Mouse (Mus musculus) forebrain, embryonic 15.5 days (tissue): ENCODE results near the gene Ubl3. TPM values are rescaled to one million over a fixed set of nuclear protein-coding genes. Genes with fewer than 3 reads are reported as not detected.

Source experiments
- ATAC-seq: fragments of 200-750 bp; cut with Nextera tagmentation; replicated peaks from 2 replicates; pipeline ENCODE4 v1.8.0; 2017; ENCODE audit warnings: mild to moderate bottlenecking, moderate TSS enrichment, moderate library complexity
- H3K27ac ChIP-seq: fragments of 300-500 bp; sonication (generic); replicated peaks from 2 replicates; pipeline ENCODE4 v1.5.1; 2015; ENCODE audit warnings: mild to moderate bottlenecking, inconsistent platforms
- H3K27me3 ChIP-seq: fragments of 300-500 bp; sonication (generic); 2 replicates; pipeline ENCODE4 v1.6.1; 2015; ENCODE audit warnings: inconsistent platforms
- H3K36me3 ChIP-seq: fragments of 300-500 bp; sonication (generic); 2 replicates; pipeline ENCODE4 v1.6.1; 2015; ENCODE audit warnings: mild to moderate bottlenecking, inconsistent platforms
- H3K4me1 ChIP-seq: fragments of 300-500 bp; sonication (generic); 2 replicates; pipeline ENCODE4 v1.6.1; 2015; ENCODE audit warnings: inconsistent platforms
- H3K4me2 ChIP-seq: fragments of 300-500 bp; sonication (generic); replicated peaks from 2 replicates; pipeline ENCODE4 v1.6.1; 2015; ENCODE audit warnings: mild to moderate bottlenecking, inconsistent platforms
- H3K4me3 ChIP-seq: fragments of 300-500 bp; sonication (generic); 2 replicates; pipeline ENCODE4 v1.5.1; 2015; ENCODE audit warnings: mild to moderate bottlenecking, inconsistent platforms
- H3K9ac ChIP-seq: fragments of 300-500 bp; sonication (generic); replicated peaks from 2 replicates; pipeline ENCODE4 v1.6.1; 2015; ENCODE audit warnings: mild to moderate bottlenecking, inconsistent platforms
- H3K9me3 ChIP-seq: fragments of 300-500 bp; sonication (generic); 2 replicates; pipeline ENCODE4 v1.6.1; 2016; ENCODE audit warnings: inconsistent platforms
- WGBS: fragments of 180-500 bp; shearing (Covaris S2); methylation state at CpG from one replicate; pipeline ENCODE4 v1.1.7; 2015; ENCODE audit warnings: mixed read lengths; 5-methylcytosine and 5-hydroxymethylcytosine counted together
- polyA plus RNA-seq: library from polyadenylated mRNA; unstranded; fragments of >200 nt; fragmentation: Nextera tagmentation; extraction: Ambion mirVana; gene quantifications from 2 replicates; pipeline ENCODE4 v1.2.1, GENCODE M21; 2015

The Ubl3 gene
- polyA plus RNA-seq, 1 experiment from 2014 or later: 91.1 TPM

- H3K4me3 ChIP-seq: no peak overlapping the region
- no peaks in the 10 kb centered on the region for H3K36me3 ChIP-seq
- H3K9me3 ChIP-seq: no peaks in the 10 kb centered on the region
- ATAC-seq: no peak
- no peak overlapping the region for H3K4me2 ChIP-seq
- H3K9ac ChIP-seq: no peak overlapping the region
- H3K27ac ChIP-seq: no peak overlapping the region
- no peaks in the 10 kb centered on the region for H3K27me3 ChIP-seq
- peaks cover 9% of the 10 kb centered on the region for H3K4me1 ChIP-seq
- WGBS: 93% methylated on average over 6 of the region's 6 CpGs
Measured at GRCm38 (mm10) chr5:148558472-148558871, 5.9 kb upstream of the Ubl3 start.

GRCm38 (mm10) chr5:148556509-148556908, 3.9 kb upstream of the Ubl3 start:
- WGBS: 84% methylated on average over 5 of the region's 5 CpGs

GRCm38 (mm10) chr5:148555156-148555555, 2.6 kb upstream of the Ubl3 start:
- ATAC-seq: no peak
- no peak overlapping the region for H3K9ac ChIP-seq
- H3K4me1 ChIP-seq: peaks cover 22% of the 10 kb centered on the region
- H3K27me3 ChIP-seq: no peaks in the 10 kb centered on the region
- no peak overlapping the region for H3K27ac ChIP-seq
- H3K36me3 ChIP-seq: no peaks in the 10 kb centered on the region
- peak overlapping the region; percentile 21; the same call in 1 of the 2 replicates for H3K4me2 ChIP-seq
- no peak overlapping the region for H3K4me3 ChIP-seq
- 81% methylated on average over 10 of the region's 10 CpGs for WGBS
- no peaks in the 10 kb centered on the region for H3K9me3 ChIP-seq

More at GRCm38 (mm10) chr5:148556509-148556908, 3.9 kb upstream of the Ubl3 start:
- Histone ChIP-seq H3K36me3 (no peaks in the 10 kb centered on the region), H3K4me2 (no peak overlapping the region), H3K4me3 (no peak overlapping the region), H3K27ac (no peak overlapping the region), H3K9me3 (no peaks in the 10 kb centered on the region), H3K27me3 (no peaks in the 10 kb centered on the region), H3K9ac (no peak overlapping the region), H3K4me1 (peaks cover 14% of the 10 kb centered on the region)
- ATAC-seq: no peak

DNA sequence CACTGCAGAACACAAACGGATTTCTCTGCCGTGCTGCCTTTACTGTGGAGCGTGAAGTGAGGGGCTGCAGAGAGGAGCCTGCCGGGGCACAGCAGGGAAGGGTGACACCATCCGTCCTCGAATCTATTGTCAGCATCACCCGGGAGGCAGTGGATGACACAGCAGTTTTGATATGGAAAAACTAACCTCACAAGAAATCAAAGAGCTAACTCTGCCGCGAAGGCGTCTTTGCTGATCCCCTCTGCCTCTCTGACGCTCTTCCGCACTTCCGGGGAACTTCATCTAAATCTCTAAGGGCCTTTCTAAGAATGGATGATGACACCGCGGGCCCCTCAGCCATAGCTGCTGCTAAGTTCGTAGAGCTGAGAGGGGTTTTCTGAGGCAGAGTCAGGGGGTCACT, 2.1 kb upstream of the Ubl3 start:
- Histone ChIP-seq H3K36me3 (no peaks in the 10 kb centered on the region), H3K9me3 (no peaks in the 10 kb centered on the region), H3K4me2 (peak overlapping the region; percentile 21), H3K9ac (peak overlapping the region; percentile 5; the same call in 1 of the 2 replicates), H3K4me1 (peaks cover 27% of the 10 kb centered on the region), H3K4me3 (no peak overlapping the region; the same call in 1 of the 2 replicates), H3K27me3 (no peaks in the 10 kb centered on the region), H3K27ac (no peak overlapping the region)
- 7% methylated on average over 16 of the region's 16 CpGs for WGBS
- no peak for ATAC-seq

- H3K4me3 ChIP-seq: no peak overlapping the region
- no peaks in the 10 kb centered on the region for H3K36me3 ChIP-seq
- peaks cover 30% of the 10 kb centered on the region for H3K4me1 ChIP-seq
- no peak for ATAC-seq
- 23% methylated on average over 7 of the region's 7 CpGs for WGBS
- H3K27me3 ChIP-seq: no peaks in the 10 kb centered on the region
- H3K27ac ChIP-seq: no peak overlapping the region
- H3K9ac ChIP-seq: 0 out of 2 replicates have a peak overlapping the region, but pooled peaks have one; percentile 5
- no peaks in the 10 kb centered on the region for H3K9me3 ChIP-seq
- 0 out of 2 replicates have a peak overlapping the region, but pooled peaks have one; percentile 21 for H3K4me2 ChIP-seq
Measured at GRCm38 (mm10) chr5:148554242-148554641, 1.7 kb upstream of the Ubl3 start.

DNA sequence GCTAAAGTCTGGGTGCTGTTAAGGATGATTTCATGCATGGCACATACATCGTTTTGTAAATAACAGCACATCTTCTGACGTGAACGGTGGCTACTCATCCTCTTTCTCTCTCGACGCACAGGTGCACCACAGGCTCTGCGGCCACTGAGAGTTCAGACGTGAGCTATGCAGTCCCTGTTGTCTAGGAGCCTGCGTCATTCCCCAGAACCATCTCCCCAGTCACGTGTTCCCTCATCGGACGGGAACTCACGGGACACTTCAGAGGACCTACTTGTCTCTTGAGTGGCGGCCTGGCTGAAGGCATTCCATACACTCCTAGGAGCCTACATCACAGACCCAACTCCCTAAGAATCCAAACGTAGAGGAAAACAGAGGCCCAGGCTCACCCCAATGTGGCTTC, 1.1 kb upstream of the Ubl3 start:
- H3K4me1 ChIP-seq: peaks cover 34% of the 10 kb centered on the region
- WGBS: 38% methylated on average over 14 of the region's 14 CpGs
- no peaks in the 10 kb centered on the region for H3K9me3 ChIP-seq
- H3K36me3 ChIP-seq: no peaks in the 10 kb centered on the region
- no peak overlapping the region for H3K9ac ChIP-seq
- no peak overlapping the region for H3K4me3 ChIP-seq
- no peak for ATAC-seq
- no peak overlapping the region for H3K4me2 ChIP-seq
- no peak overlapping the region for H3K27ac ChIP-seq
- H3K27me3 ChIP-seq: no peaks in the 10 kb centered on the region

- under 1% methylated on average over 17 of the region's 17 CpGs for WGBS
- Histone ChIP-seq H3K4me2 (peak overlapping the region; percentile 59), H3K36me3 (no peaks in the 10 kb centered on the region), H3K27me3 (no peaks in the 10 kb centered on the region), H3K4me1 (peaks cover 52% of the 10 kb centered on the region), H3K4me3 (peak overlapping the region; percentile 86), H3K27ac (peak overlapping the region; percentile 99), H3K9ac (peak overlapping the region; percentile 84), H3K9me3 (no peaks in the 10 kb centered on the region)
- ATAC-seq: no peak
Measured at GRCm38 (mm10) chr5:148551764-148552136, 839 bp downstream of the Ubl3 start.

- Histone ChIP-seq H3K4me1 (peaks cover 55% of the 10 kb centered on the region), H3K9me3 (no peaks in the 10 kb centered on the region), H3K27me3 (no peaks in the 10 kb centered on the region), H3K4me3 (peak overlapping the region; percentile 86), H3K27ac (peak overlapping the region; percentile 99), H3K9ac (peak overlapping the region; percentile 84), H3K36me3 (no peaks in the 10 kb centered on the region), H3K4me2 (peak overlapping the region; percentile 59)
- WGBS: under 1% methylated on average over 28 of the region's 28 CpGs
- no peak for ATAC-seq
Measured at GRCm38 (mm10) chr5:148550821-148551763, 1.5 kb downstream of the Ubl3 start.

DNA sequence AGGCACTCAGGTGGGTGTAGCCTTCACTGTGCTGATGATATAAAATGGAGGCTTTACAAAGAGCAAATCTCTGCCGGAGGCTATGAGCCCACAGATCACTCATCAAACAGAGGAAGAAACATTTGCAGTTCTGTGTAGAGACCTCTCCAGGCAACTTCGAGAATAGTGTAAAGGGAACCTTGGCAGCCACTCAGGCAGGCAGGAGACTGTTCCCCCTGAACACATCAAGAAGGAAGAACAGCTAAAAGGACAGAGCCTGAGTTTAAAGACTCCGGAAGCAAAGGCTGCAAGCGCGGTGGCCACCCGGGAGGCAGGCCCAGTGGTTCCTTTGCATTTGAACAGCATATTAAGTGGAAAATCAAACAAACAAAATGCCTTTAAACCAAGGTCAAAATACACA, 2.2 kb downstream of the Ubl3 start:
- no peak for ATAC-seq
- WGBS: under 1% methylated on average over 6 of the region's 6 CpGs
- H3K9me3 ChIP-seq: no peaks in the 10 kb centered on the region
- H3K9ac ChIP-seq: peak overlapping the region; percentile 84
- peaks cover 55% of the 10 kb centered on the region for H3K4me1 ChIP-seq
- no peaks in the 10 kb centered on the region for H3K27me3 ChIP-seq
- H3K27ac ChIP-seq: peak overlapping the region; percentile 52
- H3K36me3 ChIP-seq: no peaks in the 10 kb centered on the region
- peak overlapping the region; percentile 86 for H3K4me3 ChIP-seq
- H3K4me2 ChIP-seq: peak overlapping the region; percentile 59

DNA sequence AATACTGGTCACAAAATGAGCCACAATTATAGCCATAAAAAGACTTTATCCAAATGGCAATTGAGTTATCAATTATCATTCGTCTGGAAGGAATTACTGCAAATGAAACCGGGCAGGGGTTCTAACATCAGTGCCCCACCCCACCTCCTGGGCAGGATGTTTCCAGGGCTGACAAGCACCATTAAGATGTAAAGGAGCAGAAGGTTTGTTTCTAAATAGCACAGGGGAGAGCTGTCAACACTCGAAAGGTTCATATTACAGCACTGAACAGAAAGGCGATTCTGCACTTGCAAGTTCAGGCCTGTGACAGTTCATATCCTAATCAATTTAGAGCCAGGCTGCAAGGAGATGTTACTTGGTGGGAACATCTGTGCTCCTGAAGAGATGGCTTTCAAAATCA, 3.3 kb downstream of the Ubl3 start:
- peak overlapping the region; percentile 86 for H3K4me3 ChIP-seq
- no peaks in the 10 kb centered on the region for H3K27me3 ChIP-seq
- H3K36me3 ChIP-seq: no peaks in the 10 kb centered on the region
- WGBS: 12% methylated on average over 4 of the region's 4 CpGs
- no peak overlapping the region for H3K27ac ChIP-seq
- no peak for ATAC-seq
- H3K9ac ChIP-seq: no peak overlapping the region
- peak overlapping the region; percentile 12; the same call in 1 of the 2 replicates for H3K4me2 ChIP-seq
- H3K9me3 ChIP-seq: no peaks in the 10 kb centered on the region
- H3K4me1 ChIP-seq: peaks cover 48% of the 10 kb centered on the region

DNA sequence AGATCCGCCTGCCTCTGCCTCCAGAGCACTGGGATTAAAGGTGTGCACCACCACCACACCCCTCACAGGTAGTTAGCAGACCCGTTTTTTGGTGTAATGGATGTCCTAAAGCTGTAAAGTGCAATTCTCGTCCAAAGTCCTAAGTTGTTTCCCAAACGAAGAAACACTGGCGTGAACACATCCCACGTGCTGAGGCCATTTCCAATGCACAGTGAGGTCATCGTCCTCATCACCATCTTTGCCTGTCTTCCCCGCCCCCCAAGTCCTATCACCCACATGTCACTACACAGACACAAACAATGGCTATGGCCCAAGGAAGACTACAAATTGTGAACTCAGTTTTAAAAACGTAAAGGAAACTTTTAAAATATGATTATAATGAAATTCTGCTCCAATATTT, 4.0 kb downstream of the Ubl3 start:
- no peak for ATAC-seq
- Histone ChIP-seq H3K27me3 (no peaks in the 10 kb centered on the region), H3K36me3 (no peaks in the 10 kb centered on the region), H3K4me2 (peak overlapping the region; percentile 2; the same call in 1 of the 2 replicates), H3K9ac (0 out of 2 replicates have a peak overlapping the region, but pooled peaks have one; percentile 13), H3K9me3 (no peaks in the 10 kb centered on the region), H3K27ac (no peak overlapping the region), H3K4me1 (peaks cover 46% of the 10 kb centered on the region), H3K4me3 (no peak overlapping the region)
- 65% methylated on average over 9 of the region's 9 CpGs for WGBS

DNA sequence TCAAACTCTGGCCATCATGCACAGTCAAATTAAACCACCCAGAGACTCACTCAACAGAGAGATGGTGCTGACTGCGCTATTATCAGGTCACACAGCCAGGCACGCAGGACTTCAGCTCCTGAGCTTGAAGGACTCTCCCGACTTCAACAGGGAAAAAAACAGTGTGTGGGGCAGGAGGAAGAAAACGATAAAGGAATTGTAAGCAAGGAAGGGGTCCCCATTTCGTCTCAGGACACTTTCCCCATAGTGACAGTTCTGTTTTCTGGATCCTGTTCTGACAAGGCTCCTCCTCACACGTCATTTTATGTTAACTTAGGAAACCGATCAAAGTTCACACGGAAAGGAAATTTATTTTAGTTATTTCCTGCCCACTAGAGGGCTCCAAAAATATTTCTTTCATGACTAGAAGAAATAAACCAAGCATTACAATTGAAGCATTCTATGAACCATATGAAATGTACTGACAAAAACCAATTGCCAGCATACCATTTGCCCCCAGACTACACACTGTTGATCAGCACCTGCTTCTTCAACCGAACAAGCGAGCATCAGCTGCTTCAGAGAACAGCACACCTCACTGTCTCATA, 4.6 kb downstream of the Ubl3 start:
- WGBS: 43% methylated on average over 10 of the region's 10 CpGs
- Histone ChIP-seq H3K4me3 (no peak overlapping the region), H3K4me1 (peaks cover 43% of the 10 kb centered on the region), H3K27me3 (no peaks in the 10 kb centered on the region), H3K9ac (0 out of 2 replicates have a peak overlapping the region, but pooled peaks have one; percentile 13), H3K4me2 (0 out of 2 replicates have a peak overlapping the region, but pooled peaks have one; percentile 2), H3K9me3 (no peaks in the 10 kb centered on the region), H3K27ac (no peak overlapping the region), H3K36me3 (no peaks in the 10 kb centered on the region)
- ATAC-seq: no peak
